Mouse (Mus musculus): ENCODE measurements around the gene Car5a. TPM values are rescaled to one million over a fixed set of nuclear protein-coding genes. Genes with fewer than 3 reads are reported as not detected.

Car5a gene
- polyA plus RNA-seq, 1 experiment from 2014 or later, result not detected

GRCm38 (mm10) chr8:121970225-121970624 lies 25.5 kb upstream of the Car5a start:
- no peak for DNase-seq (ENCODE audit: low spot score)
- peaks cover 50% of the 10 kb centered on the region for H3K4me1 ChIP-seq
- no peaks in the 10 kb centered on the region for H3K9me3 ChIP-seq
- H3K27ac ChIP-seq, result no peak overlapping the region
- H3K27me3 ChIP-seq (ENCODE audit: insufficient read depth, poor library complexity, severe bottlenecking), result no peaks in the 10 kb centered on the region
- peaks cover 18% of the 10 kb centered on the region for H3K36me3 ChIP-seq
- WGBS, result 88% methylated on average over 8 of the region's 8 CpGs
- H3K4me3 ChIP-seq, result no peak overlapping the region

GRCm38 (mm10) chr8:121968542-121968941 lies 23.8 kb upstream of the Car5a start:
- no peaks in the 10 kb centered on the region for H3K27me3 ChIP-seq (ENCODE audit: insufficient read depth, poor library complexity, severe bottlenecking)
- no peak for DNase-seq (ENCODE audit: low spot score)
- peaks cover 2% of the 10 kb centered on the region; the same call in 1 of the 2 replicates for H3K36me3 ChIP-seq
- no peaks in the 10 kb centered on the region for H3K9me3 ChIP-seq
- H3K4me1 ChIP-seq, result peaks cover 61% of the 10 kb centered on the region
- H3K4me3 ChIP-seq, result no peak overlapping the region
- H3K27ac ChIP-seq, result 0 out of 2 replicates have a peak overlapping the region, but pooled peaks have one; percentile 52
- 58% methylated on average over 4 of the region's 4 CpGs for WGBS

- Histone ChIP-seq H3K27ac (0 out of 2 replicates have a peak overlapping the region, but pooled peaks have one; percentile 52), H3K4me1 (peaks cover 63% of the 10 kb centered on the region), H3K36me3 (peaks cover 2% of the 10 kb centered on the region; the same call in 1 of the 2 replicates), H3K4me3 (no peak overlapping the region), H3K9me3 (no peaks in the 10 kb centered on the region), H3K27me3 (ENCODE audit: insufficient read depth, poor library complexity, severe bottlenecking) (no peaks in the 10 kb centered on the region)
- no peak for DNase-seq (ENCODE audit: low spot score)
- 57% methylated on average over 4 of the region's 4 CpGs for WGBS
Observed at GRCm38 (mm10) chr8:121967977-121968376, 23.3 kb upstream of the Car5a start.

- H3K27ac ChIP-seq, result peak overlapping the region; percentile 53
- peaks cover 65% of the 10 kb centered on the region for H3K4me1 ChIP-seq
- no peaks in the 10 kb centered on the region for H3K36me3 ChIP-seq
- no peak for DNase-seq (ENCODE audit: low spot score)
- H3K27me3 ChIP-seq (ENCODE audit: insufficient read depth, poor library complexity, severe bottlenecking), result no peaks in the 10 kb centered on the region
- WGBS, result 61% methylated on average over 7 of the region's 7 CpGs
- no peaks in the 10 kb centered on the region for H3K9me3 ChIP-seq
- no peak overlapping the region for H3K4me3 ChIP-seq
Observed at GRCm38 (mm10) chr8:121966714-121967448, 22.2 kb upstream of the Car5a start.

DNA sequence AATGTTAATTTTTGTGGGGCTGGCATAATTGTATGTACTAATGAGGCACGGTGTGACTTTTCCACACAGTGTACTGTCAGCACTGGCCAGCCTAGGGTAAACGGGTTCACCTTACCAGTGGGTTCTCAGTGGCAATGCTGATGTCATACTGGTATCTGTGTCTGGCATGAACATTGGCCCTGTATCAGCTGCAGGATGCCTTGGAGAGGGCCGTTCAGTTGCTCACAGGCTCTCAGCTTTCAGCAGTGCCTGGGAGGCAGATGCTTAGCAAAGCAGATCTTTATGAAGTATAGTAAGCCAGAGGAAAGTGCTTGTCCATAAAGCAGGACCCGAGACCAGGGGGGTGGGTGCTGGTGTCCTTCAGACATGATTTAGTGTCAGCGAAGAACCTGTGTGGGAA lies 21.4 kb upstream of the Car5a start:
- Histone ChIP-seq H3K4me3 (no peak overlapping the region), H3K27ac (peak overlapping the region; percentile 53; the same call in 1 of the 2 replicates)
- WGBS, result 66% methylated on average over 5 of the region's 5 CpGs

DNA sequence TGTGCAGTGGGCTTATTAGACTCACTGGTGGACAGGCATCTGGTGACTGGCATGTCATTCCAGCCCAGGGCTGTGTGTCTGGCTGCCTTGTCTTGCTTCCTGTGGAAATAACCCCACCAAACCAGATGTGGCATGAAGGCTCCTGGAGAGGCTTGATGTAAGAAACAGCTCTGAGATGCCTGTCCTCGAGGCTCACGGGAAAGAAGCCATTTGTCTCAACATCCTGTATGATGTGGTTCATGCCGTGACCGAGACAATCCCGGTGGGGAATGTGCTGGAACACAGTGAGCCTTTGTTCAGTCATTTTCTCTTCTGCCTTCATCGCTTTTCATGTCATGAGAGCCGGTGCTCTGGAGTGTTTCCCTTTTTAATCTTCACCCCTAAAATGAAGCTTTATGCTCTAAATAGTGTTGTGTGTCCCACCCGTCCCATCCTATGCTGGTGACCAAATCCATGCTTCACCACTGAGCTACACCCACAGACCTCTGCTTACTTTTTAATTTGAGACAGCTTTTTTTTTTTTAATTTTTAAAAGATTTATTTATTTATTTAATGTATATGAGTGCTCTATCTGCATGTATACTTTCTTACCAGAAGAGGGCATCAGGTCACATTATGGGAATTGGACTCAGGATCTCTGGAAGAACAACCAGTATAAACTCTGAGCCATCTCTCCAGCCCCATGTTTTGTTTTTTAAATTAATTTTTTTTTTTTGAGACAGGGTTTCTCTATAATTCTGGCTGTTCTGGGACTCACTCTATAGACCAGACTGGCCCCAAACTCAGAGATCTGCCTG lies 20.2 kb upstream of the Car5a start:
- Histone ChIP-seq H3K27ac (no peak overlapping the region), H3K9me3 (no peaks in the 10 kb centered on the region), H3K4me3 (no peak overlapping the region), H3K4me1 (peaks cover 50% of the 10 kb centered on the region), H3K36me3 (no peaks in the 10 kb centered on the region), H3K27me3 (ENCODE audit: insufficient read depth, poor library complexity, severe bottlenecking) (no peaks in the 10 kb centered on the region)
- WGBS, result 78% methylated on average over 8 of the region's 8 CpGs
- DNase-seq (ENCODE audit: low spot score), result no peak

More for the DNA sequence above, 21.4 kb upstream of the Car5a start:
- Histone ChIP-seq H3K36me3 (no peaks in the 10 kb centered on the region), H3K27me3 (ENCODE audit: insufficient read depth, poor library complexity, severe bottlenecking) (no peaks in the 10 kb centered on the region), H3K9me3 (no peaks in the 10 kb centered on the region), H3K4me1 (peaks cover 58% of the 10 kb centered on the region)
- DNase-seq (ENCODE audit: low spot score), result no peak

- no peak for DNase-seq (ENCODE audit: low spot score)
- Histone ChIP-seq H3K27me3 (ENCODE audit: insufficient read depth, poor library complexity, severe bottlenecking) (no peaks in the 10 kb centered on the region), H3K4me1 (peaks cover 53% of the 10 kb centered on the region), H3K36me3 (no peaks in the 10 kb centered on the region), H3K9me3 (no peaks in the 10 kb centered on the region), H3K4me3 (no peak overlapping the region), H3K27ac (no peak overlapping the region)
- 83% methylated on average over 3 of the region's 3 CpGs for WGBS
Observed at GRCm38 (mm10) chr8:121962892-121963291, 18.2 kb upstream of the Car5a start.

- H3K36me3 ChIP-seq, result peaks cover 21% of the 10 kb centered on the region
- no peak for DNase-seq (ENCODE audit: low spot score)
- no peaks in the 10 kb centered on the region for H3K9me3 ChIP-seq
- WGBS, result 95% methylated on average over 1 of the region's 1 CpGs
- peaks cover 57% of the 10 kb centered on the region for H3K4me1 ChIP-seq
- 0 out of 2 replicates have a peak overlapping the region, but pooled peaks have one; percentile 42 for H3K27ac ChIP-seq
- H3K27me3 ChIP-seq (ENCODE audit: insufficient read depth, poor library complexity, severe bottlenecking), result no peaks in the 10 kb centered on the region
- no peak overlapping the region for H3K4me3 ChIP-seq
Observed at GRCm38 (mm10) chr8:121958395-121958794, 13.7 kb upstream of the Car5a start.

DNA sequence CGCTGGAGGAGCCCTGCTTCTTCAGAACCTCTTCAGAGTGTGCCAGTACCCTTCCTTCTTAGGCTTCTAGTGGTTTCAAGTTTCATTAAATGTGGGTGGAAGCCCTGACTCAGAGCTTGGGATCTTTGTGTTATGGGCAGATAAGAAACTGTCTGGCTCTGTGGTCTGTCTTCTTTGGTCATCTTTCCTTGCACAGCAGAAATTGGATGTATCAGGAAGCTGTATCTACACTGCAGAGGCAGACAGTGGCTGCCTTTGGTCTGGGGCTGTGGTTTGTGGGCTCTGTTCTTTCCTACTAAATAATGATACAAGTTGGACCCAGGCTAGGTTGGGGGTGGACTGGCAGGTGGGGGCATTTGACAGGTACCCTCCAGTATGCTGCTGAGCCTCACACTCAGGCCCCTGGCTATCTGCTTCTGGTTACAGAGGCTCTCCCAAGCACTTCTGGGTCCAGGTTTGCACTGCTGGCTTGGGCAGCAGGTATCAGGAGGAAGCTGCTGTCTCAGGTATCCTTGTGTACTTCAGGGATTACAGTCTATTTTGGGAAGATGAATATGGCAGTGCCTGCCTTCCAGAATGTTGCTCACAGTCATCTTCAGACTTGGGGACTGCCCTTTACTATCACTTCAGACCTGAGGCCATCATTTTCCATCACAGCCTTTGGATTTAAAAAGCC lies 11.3 kb upstream of the Car5a start:
- WGBS, result 64% methylated on average over 1 of the region's 1 CpGs
- Histone ChIP-seq H3K36me3 (peaks cover 23% of the 10 kb centered on the region), H3K4me1 (peaks cover 72% of the 10 kb centered on the region), H3K27ac (peak overlapping the region; percentile 17; the same call in 1 of the 2 replicates), H3K27me3 (ENCODE audit: insufficient read depth, poor library complexity, severe bottlenecking) (no peaks in the 10 kb centered on the region), H3K4me3 (no peak overlapping the region), H3K9me3 (no peaks in the 10 kb centered on the region)
- DNase-seq (ENCODE audit: low spot score), result no peak

DNA sequence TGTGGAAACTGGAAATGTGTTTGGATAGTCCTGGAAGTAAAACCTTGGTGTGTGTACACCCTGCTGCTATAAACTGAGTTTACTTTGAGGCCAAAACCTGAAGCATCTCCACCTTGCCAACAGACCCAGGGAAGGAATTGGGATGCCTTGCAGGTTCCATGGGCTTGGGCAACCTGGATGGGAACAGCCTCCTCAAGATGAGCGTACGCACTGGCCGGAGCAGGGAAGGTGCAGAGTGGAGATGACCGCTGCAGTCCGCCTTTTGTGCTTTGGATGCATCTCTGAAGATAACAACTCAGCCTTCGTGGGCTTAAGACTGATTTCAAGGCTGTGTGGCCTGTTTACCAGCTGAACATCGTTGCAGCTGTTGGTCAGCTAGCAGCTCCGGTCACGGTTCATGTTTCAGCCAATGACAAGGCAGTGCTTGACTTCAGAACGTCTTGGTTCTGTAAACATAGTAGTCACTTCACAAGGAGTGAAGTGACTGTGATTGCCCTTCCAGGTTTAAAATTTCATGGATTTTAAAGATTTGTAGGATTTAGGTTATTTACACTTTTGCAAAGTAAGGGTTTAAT lies 10.4 kb upstream of the Car5a start:
- peaks cover 72% of the 10 kb centered on the region for H3K4me1 ChIP-seq
- no peak overlapping the region for H3K4me3 ChIP-seq
- no peaks in the 10 kb centered on the region for H3K27me3 ChIP-seq (ENCODE audit: insufficient read depth, poor library complexity, severe bottlenecking)
- H3K27ac ChIP-seq, result peak overlapping the region; percentile 17; the same call in 1 of the 2 replicates
- H3K36me3 ChIP-seq, result peaks cover 23% of the 10 kb centered on the region
- H3K9me3 ChIP-seq, result no peaks in the 10 kb centered on the region
- 76% methylated on average over 10 of the region's 10 CpGs for WGBS
- DNase-seq (ENCODE audit: low spot score), result no peak

- Histone ChIP-seq H3K27ac (no peak overlapping the region), H3K36me3 (peaks cover 23% of the 10 kb centered on the region), H3K4me1 (peaks cover 71% of the 10 kb centered on the region), H3K27me3 (ENCODE audit: insufficient read depth, poor library complexity, severe bottlenecking) (no peaks in the 10 kb centered on the region), H3K9me3 (no peaks in the 10 kb centered on the region), H3K4me3 (no peak overlapping the region)
- 80% methylated on average over 3 of the region's 3 CpGs for WGBS
- DNase-seq (ENCODE audit: low spot score), result no peak
Observed at GRCm38 (mm10) chr8:121953821-121954545, 9.3 kb upstream of the Car5a start.

GRCm38 (mm10) chr8:121952800-121953199 lies 8.1 kb upstream of the Car5a start:
- 91% methylated on average over 7 of the region's 7 CpGs for whole genome bisulfite sequencing
- peaks cover 73% of the 10 kb centered on the region for H3K4me1 ChIP-seq
- 0 out of 2 replicates have a peak overlapping the region, but pooled peaks have one; percentile 38 for H3K27ac ChIP-seq
- DNase-seq (ENCODE audit: low spot score), result no peak
- H3K27me3 ChIP-seq (ENCODE audit: insufficient read depth, poor library complexity, severe bottlenecking), result no peaks in the 10 kb centered on the region
- no peaks in the 10 kb centered on the region for H3K9me3 ChIP-seq
- H3K36me3 ChIP-seq, result peaks cover 23% of the 10 kb centered on the region
- no peak overlapping the region for H3K4me3 ChIP-seq

Measured in heart, embryonic 10.5 days (tissue).